26 mouse cellular contexts compared by ENCODE assay signal in genomic region chr4:64546386-64546785, GRCm38 (mm10).
DNase-seq lines count a peak whose midpoint lies in the region; ATAC-seq and TF ChIP-seq lines count a peak whose summit lies in the region.
"Had no signal": no experiment of that assay in that cellular context is flagged by ENCODE, and none has a peak within 500 bp of the region (broad histone marks: within the 10 kb centered on the region; RNA-seq: fewer than 3 reads in every experiment).

No protein-coding gene starts in this region.

- H3K27me3 ChIP-seq in embryonic facial prominence, embryonic 14.5 days (replicated peaks; ENCODE audit: control insufficient read depth, insufficient read depth, low read length): no peaks in the 10 kb centered on the region
- no peaks in the 10 kb centered on the region for H3K27me3 ChIP-seq in embryonic facial prominence, embryonic 10.5 days (replicated peaks; ENCODE audit: low read depth, poor library complexity, severe bottlenecking)
- H3K27me3 ChIP-seq in lung, postnatal 0 days (replicated peaks; ENCODE audit: insufficient read depth, low read length): no peaks in the 10 kb centered on the region
- H3K27me3 ChIP-seq: embryonic facial prominence, embryonic 15.5 days; heart, embryonic 12.5 days; heart, embryonic 15.5 days; Patski had no signal

- DNase-seq in cerebellum, postnatal 4 days (ENCODE audit: low spot score in 2 of 2): no peak
- peak; percentile 19 for DNase-seq in embryonic facial prominence, embryonic 14.5 days (ENCODE audit: low spot score)
- no peak for DNase-seq in embryonic facial prominence, embryonic 10.5 days (ENCODE audit: low spot score)
- peak; percentile 52 for DNase-seq in lung, postnatal 0 days (ENCODE audit: low spot score)
- no peak for DNase-seq in lung, postnatal 25 days (ENCODE audit: low spot score)
- peak; percentile 32 for DNase-seq in NIH3T3 (ENCODE audit: low read depth)
- DNase-seq in kidney, adult 18-20 months: no peak
- DNase-seq: adrenal gland, adult 2 months; adrenal gland, postnatal 14 days; cerebellum, adult 9-11 months; embryo, embryonic 11 days; forebrain, postnatal 0 days; gastrocnemius, adult 2 months; gastrocnemius, postnatal 14 days; heart, adult 11 months; heart, postnatal 10 days; heart, postnatal 36 days had no signal

- H3K4me2 ChIP-seq in embryonic facial prominence, embryonic 14.5 days (ENCODE audit: low read depth, low read length): no peak overlapping the region
- H3K4me2 ChIP-seq in lung, postnatal 0 days (replicated peaks; ENCODE audit: low read depth, low read length): no peak overlapping the region
- H3K4me2 ChIP-seq: embryonic facial prominence, embryonic 15.5 days; heart, embryonic 12.5 days; heart, embryonic 15.5 days; hindbrain, embryonic 14.5 days had no signal

- TF ChIP-seq CTCF in lung, postnatal 0 days (IDR thresholded peaks at IDR 0.05): no peak

- H3K9ac ChIP-seq in embryonic facial prominence, embryonic 14.5 days (ENCODE audit: low read depth, low read length): no peak overlapping the region
- H3K9ac ChIP-seq in lung, postnatal 0 days (replicated peaks; ENCODE audit: low read depth): no peak overlapping the region
- H3K9ac ChIP-seq: embryonic facial prominence, embryonic 15.5 days; forebrain, postnatal 0 days; heart, embryonic 12.5 days; heart, embryonic 15.5 days; hindbrain, embryonic 14.5 days had no signal

- TF ChIP-seq EP300 in lung, postnatal 0 days (IDR thresholded peaks at IDR 0.05): no peak

- H3K9me3 ChIP-seq in embryonic facial prominence, embryonic 14.5 days (ENCODE audit: control insufficient read depth, low read length): no peaks in the 10 kb centered on the region
- H3K9me3 ChIP-seq in embryonic facial prominence, embryonic 10.5 days: no peaks in the 10 kb centered on the region
- no peaks in the 10 kb centered on the region for H3K9me3 ChIP-seq in lung, postnatal 0 days (ENCODE audit: low read length)
- H3K9me3 ChIP-seq: embryonic facial prominence, embryonic 15.5 days; heart, embryonic 12.5 days; heart, embryonic 15.5 days; hindbrain, embryonic 10.5 days had no signal

- no peaks in the 10 kb centered on the region for H3K36me3 ChIP-seq in embryonic facial prominence, embryonic 14.5 days (ENCODE audit: control insufficient read depth, insufficient read depth, low read length)
- no peaks in the 10 kb centered on the region for H3K36me3 ChIP-seq in embryonic facial prominence, embryonic 10.5 days (replicated peaks)
- no peaks in the 10 kb centered on the region for H3K36me3 ChIP-seq in lung, postnatal 0 days (ENCODE audit: insufficient read depth, low read length)
- H3K36me3 ChIP-seq: embryonic facial prominence, embryonic 15.5 days; heart, embryonic 12.5 days; heart, embryonic 15.5 days; hindbrain, embryonic 10.5 days had no signal

- no peak overlapping the region for H3K27ac ChIP-seq in embryonic facial prominence, embryonic 14.5 days (replicated peaks; ENCODE audit: low read depth, low read length)
- no peak overlapping the region for H3K27ac ChIP-seq in embryonic facial prominence, embryonic 10.5 days (replicated peaks)
- H3K27ac ChIP-seq in lung, postnatal 0 days (ENCODE audit: low read length): no peak overlapping the region
- H3K27ac ChIP-seq: embryonic facial prominence, embryonic 15.5 days; gastrocnemius, adult 2 months; heart, embryonic 15.5 days; hindbrain, embryonic 10.5 days; hindbrain, embryonic 14.5 days had no signal

- H3K4me3 ChIP-seq in embryonic facial prominence, embryonic 14.5 days (ENCODE audit: low read depth, low read length): no peak overlapping the region
- H3K4me3 ChIP-seq in embryonic facial prominence, embryonic 10.5 days: no peak overlapping the region
- H3K4me3 ChIP-seq in lung, postnatal 0 days (ENCODE audit: low read depth, low read length): no peak overlapping the region
- H3K4me3 ChIP-seq: embryonic facial prominence, embryonic 15.5 days; gastrocnemius, adult 2 months; heart, embryonic 12.5 days; heart, embryonic 15.5 days; hindbrain, embryonic 10.5 days had no signal

- peaks cover 5% of the 10 kb centered on the region; the same call in 1 of the 2 replicates for H3K4me1 ChIP-seq in embryonic facial prominence, embryonic 14.5 days (ENCODE audit: control insufficient read depth, insufficient read depth, low read length)
- no peaks in the 10 kb centered on the region for H3K4me1 ChIP-seq in embryonic facial prominence, embryonic 10.5 days
- H3K4me1 ChIP-seq in lung, postnatal 0 days (ENCODE audit: insufficient read depth, low read depth, low read length): no peaks in the 10 kb centered on the region
- H3K4me1 ChIP-seq: embryonic facial prominence, embryonic 15.5 days; heart, embryonic 12.5 days; heart, embryonic 15.5 days; hindbrain, embryonic 10.5 days had no signal

- WGBS in embryonic facial prominence, embryonic 14.5 days: 50% methylated on average over 4 of the region's 4 CpGs
- WGBS in embryonic facial prominence, embryonic 10.5 days: 87% methylated on average over 4 of the region's 4 CpGs
- 56% methylated on average over 4 of the region's 4 CpGs for WGBS in lung, postnatal 0 days

- ATAC-seq in cerebellum, adult (ENCODE audit: insufficient number of reproducible peaks, low FRiP score, low TSS enrichment): peak; percentile 45; the same call in 1 of the 2 replicates
- no peak for ATAC-seq in embryonic facial prominence, embryonic 14.5 days (ENCODE audit: low read depth)
- ATAC-seq in lung, postnatal 0 days: no peak
- ATAC-seq: forebrain, embryonic 14.5 days; forebrain, postnatal 0 days; intestine, postnatal 0 days; Patski had no signal

Comparison
In these comparisons a context has a peak if more than half of its experiments do, and no peak if none do; other contexts are left out.
1. DNase-seq: peak in embryonic facial prominence, embryonic 14.5 days (single experiment), lung, postnatal 0 days (single experiment) and NIH3T3 (single experiment); none in cerebellum, postnatal 4 days (0 of 2), embryonic facial prominence, embryonic 10.5 days (single experiment), lung, postnatal 25 days (single experiment) and kidney, adult 18-20 months (single experiment).